Mouse (Mus musculus) thymus, postnatal 4 days (tissue): ENCODE measurements at regions not wholly inside any gene's neighbourhood (a gene's known extent, or its start where the extent isn't known, plus 50 kb on each side); places are given as distances from the start of the nearest gene placed in this dataset.
"Not testable (repeated sequence)": the region's sequence is repeated elsewhere in the genome, so short reads cannot be mapped to it uniquely, and the experiment has no call there.

ENCODE experiments used
- DNase-seq: peaks from one replicate; pipeline ENCODE4 v3.0.0; 2021

DNA sequence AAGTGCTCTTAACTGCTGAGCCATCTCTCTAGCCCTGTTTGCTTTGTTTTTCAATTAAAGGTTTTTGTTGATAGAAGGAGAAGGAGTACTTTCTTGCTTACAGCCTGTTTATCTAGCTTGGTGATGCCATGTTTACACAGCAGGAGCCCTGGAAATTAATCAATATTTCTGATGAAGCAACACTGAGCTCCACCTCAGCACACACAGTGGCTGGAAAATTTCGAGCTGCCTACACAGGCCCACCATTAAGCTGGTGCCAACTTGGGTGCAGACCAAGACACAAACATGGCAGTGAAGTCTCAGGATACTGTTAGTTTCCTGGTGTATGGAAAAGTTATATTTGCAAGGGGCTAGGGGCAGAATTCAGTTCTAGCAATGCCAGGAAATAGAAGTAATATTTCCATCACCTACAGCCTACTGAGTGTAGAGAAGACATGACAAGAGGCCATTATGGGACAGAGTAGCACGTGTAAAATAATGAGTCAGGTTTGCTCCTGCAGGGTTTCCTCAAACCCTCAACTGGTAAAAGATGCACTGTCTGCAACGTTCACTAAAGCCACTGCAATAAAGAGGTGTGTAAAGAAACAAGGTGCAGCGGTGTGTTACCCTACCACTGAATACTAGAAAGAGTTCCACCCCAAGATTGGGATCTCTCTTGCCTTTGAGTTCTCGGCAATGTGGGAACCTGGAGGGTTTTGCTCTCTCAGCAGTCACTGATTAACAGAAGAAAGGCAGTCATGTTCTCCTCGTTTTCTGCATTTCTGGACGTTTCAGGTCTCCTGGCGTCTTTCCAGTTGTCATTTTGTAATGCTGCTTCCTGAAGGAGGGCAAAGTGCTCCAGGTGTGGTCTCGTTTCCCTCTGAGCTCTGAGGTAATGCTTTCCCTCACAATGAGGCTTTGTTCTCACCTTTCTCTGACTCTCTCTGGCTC, 108.8 kb upstream of the Fhl2 start:
- DNase-seq, result no peak

DNA sequence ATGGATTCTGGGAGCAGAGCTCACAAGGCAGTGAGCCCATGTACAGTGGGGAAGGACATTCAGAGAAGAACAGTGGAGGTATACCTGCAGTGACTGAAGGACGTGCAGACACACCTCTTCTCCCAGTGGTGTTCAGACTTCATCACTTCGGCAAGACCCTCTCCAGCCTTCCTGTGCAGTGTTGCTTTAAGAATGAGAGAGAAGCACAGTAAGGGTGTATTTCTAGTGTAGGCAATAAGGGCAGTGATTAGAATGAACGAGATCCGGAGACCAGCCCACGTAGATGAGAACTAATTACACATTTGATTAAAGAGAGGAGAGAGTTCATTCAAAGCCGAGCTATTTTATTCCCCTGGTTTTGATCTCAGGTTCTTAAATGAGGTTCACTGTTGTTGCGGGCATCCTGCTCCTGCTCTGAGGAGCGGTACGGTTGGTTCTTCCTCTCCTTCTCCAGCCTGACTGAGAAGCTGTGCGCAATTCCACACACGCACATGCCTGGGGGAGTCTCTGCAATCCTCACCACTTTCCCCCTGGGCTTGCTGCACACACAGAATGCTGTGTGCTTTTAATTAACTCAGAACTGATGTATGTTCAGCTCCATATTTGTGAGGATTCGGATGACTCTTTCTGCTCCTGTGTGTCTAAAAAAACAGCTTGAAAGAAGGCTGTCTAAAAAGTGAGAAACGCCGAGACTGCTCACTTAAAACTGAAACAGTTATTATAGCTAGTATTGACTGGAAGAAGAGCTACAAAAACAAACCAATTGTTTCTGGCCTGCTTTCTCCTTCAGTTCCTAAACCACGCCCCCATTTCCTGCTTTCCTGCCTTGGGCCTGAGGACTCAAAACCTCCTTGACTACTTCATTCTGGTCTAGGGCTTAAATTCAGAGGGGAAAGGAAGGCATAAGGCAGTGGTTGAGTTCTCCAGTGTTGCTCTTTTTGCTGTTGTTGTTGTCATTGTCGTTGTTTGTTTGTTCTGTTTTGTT, 114.2 kb upstream of the Fhl2 start:
- DNase-seq, result peak; percentile 48

DNA sequence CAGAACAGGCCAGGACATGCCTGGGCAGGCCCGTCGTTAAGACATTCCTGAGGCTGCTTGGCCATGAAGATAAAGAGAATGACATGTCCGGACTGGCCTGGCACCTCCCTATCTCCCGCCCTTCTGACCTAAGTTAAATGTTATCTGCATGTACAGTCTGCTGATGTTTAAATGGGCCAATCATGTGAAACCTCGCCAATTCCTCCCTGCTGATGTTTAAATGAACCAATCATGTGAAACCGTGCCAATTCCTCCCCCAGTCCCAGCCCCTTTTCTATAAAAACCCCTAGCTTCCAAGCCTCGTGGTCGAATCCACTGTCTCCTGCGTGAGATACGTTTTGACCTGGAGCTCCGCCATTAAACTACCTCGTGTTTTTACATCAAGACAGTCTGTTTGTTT, 119.5 kb upstream of the Fhl2 start:
- DNase-seq, result not testable (repeated sequence)

DNA sequence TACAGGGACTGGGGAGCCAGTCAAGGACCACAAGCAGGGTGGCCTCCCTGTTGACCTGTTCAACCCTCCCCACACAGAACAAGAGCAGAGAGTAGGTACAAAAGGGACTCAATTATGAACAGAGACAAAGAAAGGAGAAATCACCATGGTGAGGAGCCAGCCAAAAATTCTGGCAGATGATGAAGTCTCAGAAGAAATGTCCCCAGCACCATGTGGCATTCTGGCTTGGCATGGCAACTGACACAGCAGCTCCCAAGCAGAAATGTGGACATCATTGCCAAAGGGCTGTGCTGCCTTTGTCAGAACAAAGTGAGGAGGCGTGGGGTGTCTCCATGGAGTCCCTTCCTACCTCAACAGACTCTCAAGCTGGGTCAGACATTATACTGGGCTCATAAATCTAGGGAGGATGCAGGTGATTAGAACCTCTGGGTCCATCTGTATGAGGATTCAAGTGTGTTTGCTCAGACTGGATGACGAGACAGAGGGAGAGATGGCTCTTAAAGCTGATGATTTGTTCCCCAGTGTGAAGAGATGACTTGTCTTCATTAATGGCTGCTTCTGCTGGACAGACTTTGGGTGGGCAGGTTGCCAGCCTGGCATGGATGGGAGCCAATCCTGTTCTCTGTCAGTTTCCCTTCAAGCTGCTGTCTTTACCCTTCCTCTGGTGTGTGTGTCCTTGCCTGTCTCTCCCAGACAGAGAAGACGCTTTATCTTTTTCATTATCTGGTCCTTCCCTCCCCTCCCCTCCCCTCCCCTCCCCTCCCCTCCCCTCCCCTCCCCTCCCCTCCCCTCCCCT, 120.5 kb upstream of the Fhl2 start:
- DNase-seq, result no peak

DNA sequence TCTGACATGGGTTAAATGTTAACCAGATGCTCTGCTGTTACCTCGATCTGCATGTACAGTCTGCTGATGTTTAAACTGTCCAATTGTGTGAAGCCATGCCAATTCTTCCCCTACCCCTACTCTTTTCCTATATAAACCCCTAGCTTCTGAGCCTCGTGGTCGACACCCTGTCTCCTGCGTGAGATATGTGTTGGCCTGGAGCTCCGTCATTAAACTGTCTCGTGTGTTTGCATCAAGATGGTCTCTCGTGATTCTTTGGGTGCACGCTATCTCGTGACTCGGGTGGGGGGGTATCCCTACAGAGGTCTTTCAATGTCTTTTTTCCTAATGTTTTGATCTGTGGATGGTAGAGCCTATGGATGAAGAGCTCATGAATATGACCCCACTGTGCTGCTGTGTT, 110.9 kb upstream of the Nck2 start:
- not testable (repeated sequence) for DNase-seq

DNA sequence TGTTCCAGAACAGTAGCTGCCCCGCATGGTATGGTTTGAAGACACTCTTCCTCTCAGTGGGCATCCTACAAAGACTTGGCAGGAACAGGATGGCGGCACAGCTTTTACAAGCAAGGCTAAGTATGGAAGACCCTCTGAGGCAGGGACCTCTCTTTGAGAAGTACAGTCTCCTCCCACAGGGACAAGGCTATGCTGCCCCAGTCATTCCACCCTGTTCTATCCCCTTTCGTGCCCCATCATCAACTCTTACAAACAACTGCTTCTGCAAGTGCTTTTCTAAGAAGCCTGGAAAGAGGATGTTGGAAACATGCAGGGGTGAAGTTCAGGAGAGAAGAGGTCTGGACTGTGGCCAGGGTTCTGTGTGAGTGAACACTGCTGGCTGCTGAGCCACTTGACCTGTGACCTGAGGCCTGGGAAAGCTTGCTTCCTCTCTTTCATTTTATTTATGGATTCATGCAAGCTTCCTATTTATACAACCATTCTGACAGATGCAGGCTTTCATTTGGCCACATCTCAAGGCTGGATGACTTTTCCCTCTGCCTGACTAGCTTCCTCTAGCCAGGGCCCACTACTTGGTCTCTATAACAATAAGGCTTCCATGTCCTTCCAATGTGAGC, 107.1 kb upstream of the Nck2 start:
- DNase-seq, result no peak

DNA sequence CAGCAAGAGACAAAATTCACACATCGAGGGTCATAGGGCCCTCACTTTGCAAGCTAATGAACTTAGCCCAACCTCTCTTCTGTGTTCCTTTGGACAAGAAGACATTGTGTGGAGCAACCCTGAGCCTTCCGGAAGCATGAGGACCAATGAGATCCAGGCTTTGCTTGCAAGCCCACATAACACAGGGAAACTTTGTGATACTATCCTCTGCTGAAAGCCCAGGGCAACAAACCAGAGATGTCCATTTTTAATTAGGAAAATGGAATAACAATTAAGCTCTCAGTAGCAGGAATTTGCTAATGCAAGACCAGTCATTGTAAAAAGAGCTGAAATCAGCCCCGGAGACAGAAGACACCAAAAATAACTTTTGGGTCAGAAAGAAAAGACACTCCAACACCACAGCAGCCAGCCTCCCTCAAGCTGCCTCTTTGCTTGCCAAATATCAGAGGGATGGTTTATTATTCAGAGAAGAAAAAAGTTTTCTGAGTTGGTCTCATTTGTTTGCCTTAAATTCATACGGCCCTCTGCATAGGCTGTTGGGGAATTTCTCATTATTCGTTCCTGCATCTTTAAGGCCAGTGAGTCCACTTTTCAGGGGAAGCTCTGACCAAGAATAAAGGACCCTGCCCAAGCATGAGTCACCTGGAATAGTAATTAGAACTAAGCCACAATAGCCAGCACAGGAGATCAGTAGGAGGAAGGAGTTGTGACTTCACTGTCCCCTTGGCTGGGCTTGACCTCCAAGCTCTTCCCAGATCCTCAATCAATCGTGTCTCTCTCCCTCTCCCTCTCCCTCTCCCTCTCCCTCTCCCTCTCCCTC, 106.1 kb upstream of the Nck2 start:
- DNase-seq, result no peak

DNA sequence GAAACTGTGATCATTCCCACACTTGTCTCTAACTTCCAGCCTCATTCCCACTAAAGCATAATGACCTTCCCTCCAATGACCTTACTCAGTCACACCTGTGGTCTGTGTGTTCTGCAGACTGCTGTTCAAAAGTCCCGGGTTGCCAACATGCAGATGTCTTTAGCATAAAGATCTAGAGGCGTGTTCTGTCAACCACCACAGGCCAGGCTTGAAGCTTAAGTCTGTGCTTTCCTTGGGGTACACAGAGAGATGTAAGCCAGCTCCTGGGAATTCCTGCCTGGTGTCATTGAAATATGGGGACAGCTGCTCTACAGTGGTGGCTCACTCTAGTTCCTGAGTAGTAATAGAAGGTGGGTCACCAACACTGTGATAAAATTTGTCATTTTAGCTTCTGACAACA, 101.5 kb upstream of the Nck2 start:
- no peak for DNase-seq

DNA sequence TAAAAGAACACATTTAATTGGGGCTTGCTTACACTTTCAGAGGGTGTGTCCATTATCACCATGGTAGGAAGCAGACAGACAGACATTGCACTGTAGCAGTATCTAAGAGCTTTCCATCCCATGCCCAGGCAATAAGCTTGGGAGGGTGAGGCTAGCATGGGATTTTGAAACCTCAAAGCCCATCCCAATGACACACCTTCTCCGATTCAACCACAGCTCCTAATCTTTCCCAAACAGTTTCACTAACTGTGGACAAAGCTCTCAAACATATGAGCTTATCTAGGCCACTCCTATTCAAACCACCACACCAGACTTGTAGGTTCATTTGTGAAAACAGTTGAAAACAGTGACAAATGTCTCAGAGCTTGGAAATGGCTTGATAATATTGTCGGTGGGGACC, 101.0 kb upstream of the Nck2 start:
- DNase-seq, result no peak

DNA sequence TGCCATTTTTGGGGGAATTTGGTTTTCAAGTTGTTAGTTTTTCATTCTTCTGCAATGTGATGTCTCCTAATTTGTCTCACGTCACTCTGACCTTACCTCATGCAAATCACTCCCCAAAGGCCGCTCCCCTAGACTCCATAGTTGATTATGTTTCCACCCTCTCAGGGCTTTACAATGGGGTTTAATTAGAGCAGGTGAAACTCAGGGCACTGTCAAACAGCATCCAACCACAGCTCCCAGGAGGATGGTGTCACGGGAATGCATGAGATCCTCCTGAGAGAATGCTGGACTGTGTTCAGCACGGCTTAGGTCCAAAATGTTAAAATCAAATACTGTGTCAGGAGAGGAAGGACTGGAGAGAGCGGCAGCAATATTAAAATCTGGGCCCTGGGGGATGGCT, 100.4 kb upstream of the Nck2 start:
- no peak for DNase-seq

DNA sequence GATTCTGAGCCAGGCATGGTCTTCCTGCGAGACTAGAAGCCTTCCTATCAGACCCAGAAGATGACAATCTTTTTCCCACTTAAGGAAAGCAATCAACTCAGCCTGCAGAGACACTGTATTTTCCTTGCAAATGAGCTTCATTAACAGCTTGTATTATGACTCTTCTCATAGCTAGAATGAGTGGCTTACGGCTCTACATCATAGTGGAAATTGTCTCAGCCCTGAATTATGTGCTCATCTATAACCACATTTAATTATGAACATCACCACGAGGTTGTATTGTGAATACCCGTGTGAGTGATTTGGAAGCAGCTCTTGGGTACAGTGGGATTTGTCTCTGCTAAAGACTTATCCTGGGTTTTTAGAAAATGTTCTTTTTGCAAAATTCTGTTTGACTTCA, 97.2 kb upstream of the Nck2 start:
- DNase-seq, result no peak

DNA sequence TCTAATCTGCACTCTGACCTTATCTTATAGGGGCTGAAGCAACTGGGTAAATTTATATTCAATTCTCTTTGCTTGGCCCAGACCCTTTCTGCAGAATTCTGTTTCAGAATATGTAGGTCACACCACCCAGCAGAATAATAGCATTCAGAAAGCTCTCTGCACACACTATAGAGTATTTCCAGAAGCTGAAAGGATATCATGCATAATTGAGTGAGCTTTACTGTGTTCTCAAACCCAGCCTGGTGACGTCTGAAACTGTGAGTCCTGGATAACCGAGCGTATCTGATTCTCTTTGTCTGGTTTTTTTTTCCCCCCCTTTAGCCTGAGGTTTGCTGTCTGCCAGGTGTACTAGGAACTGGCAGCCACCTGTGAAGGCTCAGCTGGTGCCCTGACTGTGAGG, 94.4 kb upstream of the Nck2 start:
- no peak for DNase-seq

DNA sequence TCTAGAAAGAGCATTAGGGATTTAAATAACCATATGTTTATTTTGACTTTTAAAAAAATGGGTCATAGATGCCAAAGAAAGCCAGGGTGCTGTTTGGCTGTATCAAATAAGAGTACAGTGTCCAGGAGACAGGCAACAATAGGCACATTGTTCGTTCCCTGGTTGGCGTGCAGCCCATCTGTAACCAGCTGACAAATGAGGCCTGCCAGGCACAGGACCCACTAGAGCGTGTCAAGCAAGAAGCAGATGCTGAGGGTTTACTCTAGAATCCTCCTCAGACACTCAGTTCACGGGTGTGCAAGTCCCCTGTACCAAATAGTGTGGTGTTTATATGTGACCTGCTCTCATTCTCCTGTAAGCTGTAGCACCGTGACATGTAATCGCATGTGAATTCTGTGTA, 86.2 kb upstream of the Nck2 start:
- DNase-seq, result no peak

DNA sequence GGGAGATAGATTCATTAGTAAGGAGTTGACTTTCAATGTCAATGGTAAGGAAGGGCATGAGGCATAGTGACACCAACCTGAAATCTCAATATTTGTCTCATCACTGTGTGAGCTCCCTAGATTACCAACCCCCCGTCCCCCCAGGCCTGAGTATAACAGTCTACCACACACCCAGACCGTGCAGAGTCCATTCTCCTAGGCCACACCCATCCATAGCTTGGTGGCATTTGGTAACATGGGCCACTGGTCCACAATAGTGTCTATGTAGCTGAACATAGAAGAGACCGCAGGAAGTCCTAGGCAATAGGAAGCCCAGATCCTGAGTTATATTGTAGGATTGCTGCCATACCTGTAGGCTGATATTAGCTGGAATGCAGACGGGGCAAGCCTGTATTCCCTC, 84.7 kb upstream of the Nck2 start:
- no peak for DNase-seq

DNA sequence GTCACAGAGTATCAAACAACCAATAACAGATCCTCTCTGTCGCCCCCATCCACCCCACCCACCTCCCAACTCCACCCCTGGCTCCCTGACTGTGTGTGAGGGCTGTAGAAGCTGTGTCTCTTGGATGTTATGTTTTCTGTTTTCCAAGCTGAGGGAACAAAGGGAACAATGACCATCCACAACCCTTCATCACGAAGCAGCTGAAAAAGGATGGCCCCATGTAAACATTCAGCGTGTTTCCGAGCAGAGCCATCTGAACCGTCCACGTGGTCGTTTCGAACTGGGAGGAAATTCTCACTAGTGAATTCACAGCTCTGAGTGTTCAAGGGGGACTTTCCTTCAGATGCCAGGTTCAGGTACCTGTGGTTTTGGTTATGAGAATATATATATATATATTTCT, 84.1 kb upstream of the Nck2 start:
- no peak for DNase-seq

DNA sequence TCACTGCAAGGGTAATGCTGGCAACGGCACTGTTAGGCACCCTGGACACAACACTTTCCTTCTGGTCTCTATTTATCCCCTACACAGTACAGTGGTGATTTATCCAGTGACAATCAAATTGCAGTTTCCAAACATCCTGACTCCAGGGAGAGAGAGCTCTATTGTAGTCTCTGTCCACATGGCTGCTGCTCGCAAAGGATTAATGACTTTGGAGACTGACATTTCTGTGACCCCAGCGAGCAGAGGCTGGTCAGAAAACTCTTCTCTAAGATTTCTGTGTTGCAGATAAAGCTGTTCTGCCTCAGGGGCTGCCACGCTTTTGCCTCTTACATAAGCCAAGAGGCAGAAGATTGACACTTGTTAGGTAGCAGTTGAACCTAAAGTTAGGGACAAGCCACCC, 83.6 kb upstream of the Nck2 start:
- DNase-seq, result no peak

DNA sequence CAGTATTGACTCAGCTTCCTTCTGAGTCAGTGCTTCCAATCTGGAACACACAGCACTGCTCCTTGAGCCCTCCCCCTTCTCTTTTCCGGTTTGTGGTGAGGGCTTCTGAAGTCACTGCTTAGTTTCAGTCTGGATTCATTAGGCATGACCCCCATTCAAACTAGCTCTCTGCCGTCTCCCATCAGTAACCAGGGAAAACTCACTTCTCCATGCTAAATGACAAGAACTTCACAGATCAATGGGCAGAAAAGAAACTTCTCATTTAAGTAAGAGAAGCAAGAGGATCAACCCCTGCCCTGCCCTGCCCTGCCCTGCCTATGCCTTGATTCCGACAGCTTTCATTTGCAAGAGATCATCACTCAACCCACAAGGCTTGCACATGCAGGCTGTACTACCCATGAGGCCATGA, 82.9 kb upstream of the Nck2 start:
- DNase-seq, result peak; percentile 15

DNA sequence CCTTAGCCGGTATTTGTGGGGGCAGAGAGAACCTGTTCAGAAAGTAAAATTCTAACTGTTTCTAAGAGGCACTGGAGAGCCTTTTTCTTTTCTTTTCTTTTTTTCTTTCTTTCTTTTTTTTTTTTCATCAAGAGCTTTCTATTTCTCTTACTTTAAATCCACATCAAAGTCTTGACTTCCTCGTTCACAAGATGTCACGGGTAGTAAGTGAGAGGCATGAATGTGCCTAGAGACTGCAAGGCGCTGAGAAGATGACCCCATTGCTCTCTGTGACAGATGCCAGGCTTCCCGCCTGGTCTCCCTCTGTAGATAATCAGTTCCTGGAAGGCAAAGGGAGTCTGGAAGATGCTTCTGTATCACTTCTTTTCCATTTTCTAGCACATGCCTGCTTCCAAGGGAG, 82.2 kb upstream of the Nck2 start:
- DNase-seq, result peak; percentile 27

DNA sequence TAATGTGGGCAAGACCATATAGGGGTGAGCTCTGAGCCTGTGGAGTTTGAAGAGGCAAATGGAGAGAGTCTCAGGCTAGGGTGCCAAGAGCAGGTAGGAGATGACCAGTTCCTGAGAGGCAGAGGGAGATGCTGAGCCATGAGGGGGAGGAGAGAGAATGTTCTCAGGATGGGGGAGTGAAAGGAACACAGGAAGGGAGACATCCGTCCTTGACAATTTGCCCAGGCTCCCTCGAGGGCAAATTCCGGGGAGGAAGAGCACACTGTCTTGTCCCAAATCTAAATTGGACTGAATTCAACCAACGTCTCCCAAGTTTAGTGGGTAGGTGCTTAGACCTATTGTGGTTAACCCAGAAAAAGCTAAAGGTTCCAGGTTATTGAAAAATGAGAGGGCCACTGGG, 81.2 kb upstream of the Nck2 start:
- DNase-seq, result no peak

DNA sequence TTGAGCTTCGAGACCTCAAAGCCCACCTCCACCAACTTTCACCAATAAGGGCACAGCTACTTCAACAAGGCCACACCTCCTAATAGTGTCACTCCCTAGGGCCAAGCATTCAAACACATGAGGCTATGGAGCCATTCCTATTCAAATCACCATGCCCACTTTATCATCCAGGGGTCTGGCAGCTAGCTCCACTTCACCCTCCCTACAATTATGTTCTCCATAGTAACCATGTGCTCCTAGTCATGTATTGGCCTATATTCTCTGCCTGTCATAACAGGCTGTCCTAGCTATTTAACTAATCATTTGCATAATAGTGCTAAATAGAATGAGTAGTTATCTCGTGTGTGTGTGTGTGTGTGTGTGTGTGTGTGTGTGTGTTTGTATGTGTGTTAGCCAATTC, 77.9 kb upstream of the Nck2 start:
- no peak for DNase-seq

DNA sequence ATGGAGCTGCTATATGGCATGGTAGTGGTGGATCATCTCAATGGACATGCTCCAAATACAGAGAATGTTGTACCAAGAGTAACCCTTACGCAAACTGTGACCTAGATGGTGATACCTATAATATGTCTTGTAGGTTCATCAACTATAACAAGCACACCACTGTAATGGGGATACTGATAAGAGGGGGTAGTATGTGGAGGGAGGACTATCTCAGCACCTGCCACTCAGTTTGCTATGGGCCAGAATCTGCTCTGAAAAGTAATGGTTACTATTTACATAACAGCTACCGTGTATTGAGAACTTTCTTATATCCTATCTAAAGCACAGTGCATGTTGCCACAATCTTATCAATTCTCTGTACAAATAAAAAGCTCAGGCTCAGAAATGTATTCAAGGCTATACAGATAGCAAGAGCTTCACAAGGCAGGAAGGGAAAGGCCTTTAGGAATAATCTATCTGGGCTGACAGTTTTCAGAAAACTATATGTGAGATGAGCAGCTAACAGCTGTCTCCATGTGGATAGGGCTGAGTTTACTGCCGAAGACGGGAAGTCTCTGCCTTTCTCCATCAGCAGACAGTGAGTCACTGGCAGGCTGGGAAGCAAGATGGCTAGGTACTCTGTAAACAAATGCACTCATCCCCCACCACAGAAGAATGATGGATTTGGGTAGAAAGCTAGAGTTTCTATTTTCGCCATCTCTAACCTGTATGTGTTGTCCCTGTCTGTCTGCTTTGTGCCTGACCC, 77.1 kb upstream of the Nck2 start:
- no peak for DNase-seq
